Mouse (Mus musculus) midbrain, embryonic 11.5 days (tissue): ENCODE results near the gene Pom121l2. TPM values are rescaled to one million over a fixed set of nuclear protein-coding genes. Genes with fewer than 3 reads are reported as not detected.

Experiments
- ATAC-seq: fragments of 200-750 bp; cut with Nextera tagmentation; 2 replicates; pipeline ENCODE4 v1.8.0; 2017; ENCODE audit warnings: moderate TSS enrichment, moderate library complexity; ENCODE audit not compliant: low FRiP score
- DNase-seq: peaks from one replicate; pipeline ENCODE4 v3.0.0; 2015; ENCODE audit warnings: low spot score; ENCODE audit errors: missing footprints
- H3K27ac ChIP-seq: fragments of 300-500 bp; sonication (generic); 2 replicates; pipeline ENCODE4 v1.5.1; 2014; ENCODE audit warnings: low read depth, low read length
- H3K27me3 ChIP-seq: fragments of 300-500 bp; sonication (generic); 2 replicates; pipeline ENCODE4 v1.6.1; 2014; ENCODE audit warnings: mild to moderate bottlenecking, low read length, moderate library complexity, mixed read lengths; ENCODE audit not compliant: control insufficient read depth, insufficient read depth
- H3K36me3 ChIP-seq: fragments of 300-500 bp; sonication (generic); 2 replicates; pipeline ENCODE4 v1.6.1; 2014; ENCODE audit warnings: mild to moderate bottlenecking, low read length, moderate library complexity, mixed read lengths; ENCODE audit not compliant: control insufficient read depth, insufficient read depth
- H3K4me1 ChIP-seq: fragments of 300-500 bp; sonication (generic); 2 replicates; pipeline ENCODE4 v1.6.1; 2014; ENCODE audit warnings: low read length; ENCODE audit not compliant: control insufficient read depth, insufficient read depth
- H3K4me2 ChIP-seq: fragments of 300-500 bp; sonication (generic); 2 replicates; pipeline ENCODE4 v1.6.1; 2014; ENCODE audit warnings: mild to moderate bottlenecking, moderate library complexity
- H3K4me3 ChIP-seq: fragments of 300-500 bp; sonication (generic); 2 replicates; pipeline ENCODE4 v1.5.1; 2014; ENCODE audit warnings: low read depth, low read length
- H3K9ac ChIP-seq: fragments of 300-500 bp; sonication (generic); 2 replicates; pipeline ENCODE4 v1.6.1; 2014; ENCODE audit warnings: low read length
- H3K9me3 ChIP-seq: fragments of 300-500 bp; sonication (generic); 2 replicates; pipeline ENCODE4 v1.6.1; 2016; ENCODE audit warnings: low read length; ENCODE audit not compliant: control insufficient read depth
- WGBS: fragments of 180-500 bp; shearing (Covaris S2); extraction: QIAGEN DNeasy Blood & Tissue Kit; methylation state at CpG from one replicate; pipeline ENCODE4 v1.1.7; 2014; 5-methylcytosine and 5-hydroxymethylcytosine counted together
- polyA plus RNA-seq: library from polyadenylated mRNA; unstranded; fragments of >200 nt; fragmentation: Nextera tagmentation; extraction: Ambion mirVana; gene quantifications from 2 replicates; pipeline ENCODE4 v1.2.1, GENCODE M21; 2014

Pom121l2 gene
- polyA plus RNA-seq, 1 experiment from 2014 or later: not detected

DNA sequence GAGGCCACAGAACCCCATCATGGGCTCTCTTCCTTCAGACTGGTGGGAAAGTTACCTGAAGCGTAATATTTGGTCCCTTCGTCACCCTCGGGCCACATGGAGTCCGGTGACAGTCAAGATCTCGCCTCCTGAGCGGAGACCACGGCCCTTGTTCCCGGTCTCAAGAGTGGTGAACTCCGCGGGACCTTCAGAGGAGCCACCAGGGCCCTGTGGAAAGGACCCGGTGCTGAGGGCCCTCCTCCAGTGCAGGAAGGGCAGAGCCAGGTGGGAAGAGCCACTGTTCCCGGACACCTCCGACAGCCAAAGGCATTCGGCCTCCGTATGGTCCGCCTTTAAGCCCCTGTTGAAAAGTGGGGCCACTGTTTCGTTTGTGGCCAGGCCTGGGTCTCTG, 804 bp downstream of the Pom121l2 start:
- DNase-seq (peak; percentile 94), ATAC-seq (peak; percentile 35)
- Histone ChIP-seq H3K4me3 (peak overlapping the region; percentile 57), H3K27me3 (peaks cover 34% of the 10 kb centered on the region), H3K27ac (no peak overlapping the region), H3K36me3 (no peaks in the 10 kb centered on the region), H3K9me3 (no peaks in the 10 kb centered on the region), H3K9ac (peak overlapping the region; percentile 71), H3K4me2 (peak overlapping the region; percentile 94), H3K4me1 (peaks cover 10% of the 10 kb centered on the region)
- 5% methylated on average over 17 of the region's 17 CpGs for WGBS

DNA sequence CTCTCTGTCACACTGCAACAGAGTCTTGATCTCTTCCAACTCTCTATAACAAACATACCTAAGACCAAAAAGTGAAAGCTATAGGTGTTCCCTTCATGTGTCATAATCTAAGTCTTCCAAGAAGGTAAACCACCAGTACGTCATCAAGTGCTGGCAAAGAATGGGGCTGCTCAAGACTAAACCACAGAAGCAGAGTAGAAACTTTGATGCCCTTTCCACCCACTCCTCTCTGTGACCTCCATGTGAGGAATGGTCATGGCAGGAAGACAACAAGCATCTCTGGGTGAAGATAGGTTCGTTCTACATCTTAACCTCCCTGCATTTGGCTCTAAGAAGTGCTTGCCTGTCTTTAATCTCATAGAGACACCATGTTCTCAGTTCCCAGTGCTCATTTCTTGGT, 3.5 kb downstream of the Pom121l2 start:
- Histone ChIP-seq H3K4me1 (peaks cover 10% of the 10 kb centered on the region), H3K27me3 (peaks cover 31% of the 10 kb centered on the region), H3K4me2 (no peak overlapping the region), H3K27ac (no peak overlapping the region), H3K9ac (no peak overlapping the region), H3K36me3 (no peaks in the 10 kb centered on the region), H3K9me3 (no peaks in the 10 kb centered on the region), H3K4me3 (no peak overlapping the region)
- ATAC-seq: no peak
- WGBS: 80% methylated on average over 2 of the region's 2 CpGs
- no peak for DNase-seq

DNA sequence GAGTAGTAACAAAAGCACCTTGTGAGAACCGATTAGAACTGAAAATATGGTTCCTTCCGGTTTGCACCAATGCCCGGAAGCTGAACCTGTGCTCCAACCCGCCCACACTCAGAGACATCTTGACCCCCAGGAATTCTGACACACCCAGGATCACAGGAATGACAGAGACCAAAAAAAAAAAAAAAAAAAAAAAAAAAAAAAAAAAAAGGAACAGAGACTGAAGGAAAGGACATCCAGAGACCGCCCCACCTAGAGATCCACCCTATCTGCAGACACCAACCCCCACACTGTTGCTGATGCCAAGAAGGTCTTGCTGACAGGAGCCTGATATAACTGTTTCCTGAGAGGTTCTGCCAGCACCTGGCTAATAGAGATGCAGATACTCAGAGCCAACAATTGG, 11.6 kb downstream of the Pom121l2 start:
- ATAC-seq (no peak), DNase-seq (no peak)
- WGBS: 91% methylated on average over 5 of the region's 5 CpGs
- no peaks in the 10 kb centered on the region for H3K9me3 ChIP-seq
- H3K4me1 ChIP-seq: 0 out of 2 replicates have a peak, but pooled peaks cover 3% of the 10 kb centered on the region
- H3K27ac ChIP-seq: no peak overlapping the region
- H3K36me3 ChIP-seq: no peaks in the 10 kb centered on the region
- no peak overlapping the region for H3K4me2 ChIP-seq
- H3K9ac ChIP-seq: no peak overlapping the region
- H3K27me3 ChIP-seq: peaks cover 27% of the 10 kb centered on the region
- H3K4me3 ChIP-seq: no peak overlapping the region

DNA sequence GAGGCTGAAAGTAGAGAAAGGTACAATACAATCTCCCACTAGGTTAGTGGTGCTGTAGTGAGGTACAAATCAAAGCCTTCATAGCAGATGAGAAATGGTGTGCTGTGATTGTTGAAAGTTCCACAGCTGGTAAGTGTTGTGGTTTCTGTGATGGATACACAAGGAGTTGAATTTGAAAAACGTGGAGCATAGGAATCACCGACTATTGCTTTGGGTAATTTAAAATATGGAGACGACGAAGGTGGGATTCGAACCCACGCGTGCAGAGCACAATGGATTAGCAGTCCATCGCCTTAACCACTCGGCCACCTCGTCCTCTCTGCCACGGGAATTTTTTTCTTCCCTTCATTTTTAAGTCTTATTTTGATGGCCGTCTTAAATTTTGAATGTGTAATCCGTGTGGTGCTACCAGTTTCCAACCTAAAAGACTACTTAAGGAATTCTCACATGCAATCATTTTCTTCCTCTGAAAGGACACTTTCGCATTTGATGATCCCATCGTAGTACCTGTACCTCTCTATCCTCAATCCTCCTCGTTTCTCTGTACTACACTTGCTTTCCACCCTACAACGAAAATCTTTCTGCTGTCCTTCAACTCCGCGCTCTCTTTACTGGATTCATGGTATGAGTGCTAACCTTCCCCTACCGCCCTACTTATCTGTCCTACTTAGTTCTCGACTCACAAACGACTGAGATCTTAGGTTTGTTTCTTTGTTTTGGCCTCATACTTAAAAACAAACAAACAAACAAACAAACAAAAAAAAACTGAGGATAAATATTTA, 13.2 kb downstream of the Pom121l2 start:
- H3K9me3 ChIP-seq: no peaks in the 10 kb centered on the region
- WGBS: 1% methylated on average over 22 of the region's 22 CpGs
- 0 out of 2 replicates have a peak overlapping the region, but pooled peaks have one; percentile 8 for H3K4me2 ChIP-seq
- H3K36me3 ChIP-seq: no peaks in the 10 kb centered on the region
- 0 out of 2 replicates have a peak, but pooled peaks cover 3% of the 10 kb centered on the region for H3K4me1 ChIP-seq
- ATAC-seq: no peak
- no peak overlapping the region for H3K9ac ChIP-seq
- peaks cover 43% of the 10 kb centered on the region for H3K27me3 ChIP-seq
- peak; percentile 95 for DNase-seq
- no peak overlapping the region for H3K4me3 ChIP-seq
- H3K27ac ChIP-seq: no peak overlapping the region

DNA sequence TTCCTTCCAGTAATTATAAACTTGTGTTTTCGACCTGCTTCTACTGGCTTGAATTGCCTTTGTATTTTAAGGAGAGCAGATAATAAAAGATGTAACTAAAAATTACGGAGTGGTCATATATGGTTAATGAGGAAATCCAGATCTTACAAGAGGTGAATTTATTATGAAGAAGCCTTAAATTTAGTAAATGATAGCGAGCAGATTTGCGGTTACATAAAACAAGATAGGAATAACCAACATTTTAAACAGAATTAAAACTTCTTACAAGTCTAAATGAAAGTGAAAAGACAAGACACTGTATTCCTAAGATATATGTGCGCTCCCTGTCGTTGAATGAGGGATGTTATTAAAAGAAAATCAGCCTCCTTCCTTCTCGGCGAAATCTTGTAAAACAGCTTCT, 13.9 kb downstream of the Pom121l2 start:
- no peak overlapping the region; the same call in 1 of the 2 replicates for H3K9ac ChIP-seq
- peak overlapping the region; percentile 52 for H3K4me2 ChIP-seq
- H3K4me1 ChIP-seq: 0 out of 2 replicates have a peak, but pooled peaks cover 3% of the 10 kb centered on the region
- no peak for DNase-seq
- 4% methylated on average over 8 of the region's 8 CpGs for WGBS
- peak overlapping the region; percentile 30 for H3K4me3 ChIP-seq
- no peak for ATAC-seq
- peaks cover 50% of the 10 kb centered on the region for H3K27me3 ChIP-seq
- no peak overlapping the region for H3K27ac ChIP-seq
- H3K36me3 ChIP-seq: no peaks in the 10 kb centered on the region
- no peaks in the 10 kb centered on the region for H3K9me3 ChIP-seq

DNA sequence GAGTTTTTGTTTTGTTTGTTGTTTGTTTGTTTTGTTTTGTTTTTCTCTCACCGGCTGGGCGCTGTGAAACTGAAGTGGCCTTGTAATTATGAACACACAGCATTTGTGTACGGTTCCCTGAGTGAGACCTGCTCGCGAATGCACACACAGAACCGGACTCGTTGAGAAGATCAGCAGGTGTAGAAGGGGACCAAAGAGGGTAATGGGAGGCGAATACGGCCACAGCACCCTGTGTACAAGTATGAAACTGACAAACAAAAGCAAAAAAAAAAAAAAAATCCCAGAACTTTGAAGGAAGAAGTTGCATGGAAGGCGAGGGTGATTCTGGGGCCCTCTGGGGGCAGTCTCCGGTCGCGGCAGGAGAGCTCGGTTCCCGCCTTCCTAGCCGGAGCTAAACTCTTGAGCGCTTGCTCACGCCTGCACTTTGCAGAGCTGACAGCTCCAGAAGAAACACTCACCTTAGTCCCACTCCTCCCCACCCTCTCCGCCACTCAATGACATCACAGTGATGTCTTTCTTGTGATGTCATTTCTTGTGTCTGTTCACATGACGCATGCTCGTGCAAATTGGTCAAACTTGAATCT, 14.4 kb downstream of the Pom121l2 start:
- peak; percentile 67 for ATAC-seq
- Histone ChIP-seq H3K4me2 (peak overlapping the region; percentile 52), H3K27ac (no peak overlapping the region), H3K4me1 (0 out of 2 replicates have a peak, but pooled peaks cover 3% of the 10 kb centered on the region), H3K9ac (no peak overlapping the region; the same call in 1 of the 2 replicates), H3K9me3 (no peaks in the 10 kb centered on the region), H3K36me3 (no peaks in the 10 kb centered on the region), H3K4me3 (peak overlapping the region; percentile 30), H3K27me3 (peaks cover 56% of the 10 kb centered on the region)
- DNase-seq: peak; percentile 96
- WGBS: under 1% methylated on average over 21 of the region's 21 CpGs

DNA sequence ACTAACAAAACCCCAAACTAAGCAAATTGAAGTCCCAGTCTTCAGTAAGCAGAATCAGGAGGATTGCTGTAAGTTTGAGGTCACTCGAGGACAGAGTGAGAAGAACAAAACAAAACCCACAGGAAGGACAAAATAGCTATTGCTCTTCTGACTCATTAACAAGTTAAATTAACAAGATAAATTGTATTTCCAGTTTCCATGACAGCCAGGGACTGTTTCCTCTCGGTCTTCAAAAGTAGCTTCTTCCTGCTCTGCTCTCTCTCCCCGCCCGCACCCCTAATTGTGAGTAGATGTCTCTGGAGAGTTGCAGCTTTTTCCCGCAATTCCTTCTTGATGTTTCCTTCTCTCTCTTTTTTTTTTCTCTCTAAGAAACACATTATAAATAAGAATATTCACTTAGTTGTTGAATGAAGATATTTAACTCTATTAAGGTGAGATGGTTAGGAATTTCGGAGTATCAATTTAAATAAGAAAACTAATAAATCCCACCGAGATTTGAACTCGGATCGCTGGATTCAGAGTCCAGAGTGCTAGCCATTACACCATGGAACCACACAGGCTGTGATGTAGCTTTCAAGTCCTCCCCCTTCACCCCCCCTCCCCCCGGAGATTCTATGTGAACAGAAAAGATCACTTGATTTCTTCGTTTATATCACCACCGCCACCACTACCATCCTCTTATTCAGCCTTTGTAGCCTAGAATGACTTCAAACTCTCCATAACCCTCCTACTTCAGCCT, 15.3 kb downstream of the Pom121l2 start:
- H3K27me3 ChIP-seq: peaks cover 64% of the 10 kb centered on the region
- ATAC-seq: peak; percentile 69; the same call in 1 of the 2 replicates
- WGBS: 1% methylated on average over 12 of the region's 12 CpGs

DNA sequence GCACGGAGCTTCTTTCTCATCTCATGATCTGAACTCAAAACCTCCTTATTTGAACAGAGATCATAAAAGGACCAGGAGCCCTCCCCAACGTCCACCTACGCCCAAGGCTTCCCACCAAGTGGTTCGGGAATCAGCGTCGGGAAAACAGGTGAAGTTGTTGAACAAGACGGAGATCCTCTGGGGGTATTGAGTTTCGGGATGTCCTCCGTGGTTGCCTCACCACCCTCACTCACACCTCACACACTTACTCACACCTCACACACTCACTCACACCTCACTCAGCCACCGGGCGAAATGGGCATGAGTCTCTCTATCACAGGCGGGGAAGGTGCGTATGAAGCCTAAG, 15.8 kb downstream of the Pom121l2 start:
- WGBS: under 1% methylated on average over 13 of the region's 13 CpGs
- no peak for ATAC-seq
- DNase-seq: peak; percentile 95
- Histone ChIP-seq H3K4me1 (0 out of 2 replicates have a peak, but pooled peaks cover 3% of the 10 kb centered on the region), H3K36me3 (no peaks in the 10 kb centered on the region), H3K4me3 (peak overlapping the region; percentile 21), H3K9me3 (no peaks in the 10 kb centered on the region), H3K27ac (no peak overlapping the region), H3K4me2 (peak overlapping the region; percentile 36), H3K27me3 (peaks cover 69% of the 10 kb centered on the region), H3K9ac (no peak overlapping the region)

More for the DNA sequence above, 15.3 kb downstream of the Pom121l2 start:
- no peaks in the 10 kb centered on the region for H3K9me3 ChIP-seq
- H3K4me2 ChIP-seq: peak overlapping the region; percentile 52
- H3K4me3 ChIP-seq: peak overlapping the region; percentile 21
- H3K9ac ChIP-seq: no peak overlapping the region
- peak; percentile 97 for DNase-seq
- no peak overlapping the region for H3K27ac ChIP-seq
- 0 out of 2 replicates have a peak, but pooled peaks cover 3% of the 10 kb centered on the region for H3K4me1 ChIP-seq
- no peaks in the 10 kb centered on the region for H3K36me3 ChIP-seq
